Mouse (Mus musculus) cerebellum, adult (tissue): Measurements from ENCODE around the gene Olfr1367.
A peak's percentile ranks its signal among the peaks of the same experiment; 100 is the strongest.

Experiments used
- ATAC-seq: cut with Nextera tagmentation; 2 replicates; pipeline ENCODE4 v1.9.2; 2017; ENCODE audit warnings: mild to moderate bottlenecking, moderate library complexity, mixed read lengths; ENCODE audit not compliant: insufficient number of reproducible peaks, low FRiP score, low TSS enrichment

The Olfr1367 gene

GRCm38 (mm10) chr13:21346610-21347009 is at the start of gene Olfr1367:
Gene Olfr1367 (plus strand): TSS chr13:21346910.
- no peak for ATAC-seq

- no peak for ATAC-seq
Observed at GRCm38 (mm10) chr13:21298557-21298956, 48.2 kb upstream of the Olfr1367 start.

- ATAC-seq: no peak
Observed at GRCm38 (mm10) chr13:21304483-21305066, 42.1 kb upstream of the Olfr1367 start.

GRCm38 (mm10) chr13:21309788-21310187 is 36.9 kb upstream of the Olfr1367 start:
- no peak for ATAC-seq

GRCm38 (mm10) chr13:21311926-21312325 is 34.8 kb upstream of the Olfr1367 start, which contains the start of gene Gpx6:
Gene Gpx6 (plus strand): TSS chr13:21312125.
- no peak for ATAC-seq

GRCm38 (mm10) chr13:21312854-21313253 is 33.9 kb upstream of the Olfr1367 start:
- ATAC-seq: no peak

- no peak for ATAC-seq
Observed at GRCm38 (mm10) chr13:21313903-21314302, 32.8 kb upstream of the Olfr1367 start.

GRCm38 (mm10) chr13:21320262-21320661 is 26.4 kb upstream of the Olfr1367 start:
- ATAC-seq: no peak

- ATAC-seq: peak; percentile 63
Observed at GRCm38 (mm10) chr13:21321890-21322494, 24.7 kb upstream of the Olfr1367 start.

GRCm38 (mm10) chr13:21322509-21323375 is 24.0 kb upstream of the Olfr1367 start:
- ATAC-seq: no peak

- ATAC-seq: no peak
Observed at GRCm38 (mm10) chr13:21323405-21323804, 23.3 kb upstream of the Olfr1367 start.

GRCm38 (mm10) chr13:21326191-21326590 is 20.5 kb upstream of the Olfr1367 start:
- ATAC-seq: 0 out of 2 replicates have a peak, but pooled peaks have one; percentile 26

GRCm38 (mm10) chr13:21326657-21327211 is 20.0 kb upstream of the Olfr1367 start:
- peak; percentile 80 for ATAC-seq

GRCm38 (mm10) chr13:21327424-21327823 is 19.3 kb upstream of the Olfr1367 start:
- ATAC-seq: no peak

GRCm38 (mm10) chr13:21350593-21350992 is 3.9 kb downstream of the Olfr1367 start:
- ATAC-seq: no peak

- ATAC-seq: peak; percentile 100
Observed at GRCm38 (mm10) chr13:21362621-21363248, 16.0 kb downstream of the Olfr1367 start, which contains the start of gene Zscan12. Gene Zscan12 (plus strand): TSS chr13:21362820.

- ATAC-seq: no peak
Observed at GRCm38 (mm10) chr13:21363719-21364118, 17.0 kb downstream of the Olfr1367 start.

- ATAC-seq: no peak
Observed at GRCm38 (mm10) chr13:21366635-21367034, 19.9 kb downstream of the Olfr1367 start.

GRCm38 (mm10) chr13:21372700-21373099 is 26.0 kb downstream of the Olfr1367 start:
- no peak for ATAC-seq

GRCm38 (mm10) chr13:21377773-21378172 is 31.1 kb downstream of the Olfr1367 start:
- no peak for ATAC-seq
